Mouse (Mus musculus) CH12.LX (cell line): Measurements from ENCODE around the gene Arhgef2.

Experiments
- CTCF ChIP-seq, 2 experiments: IDR thresholded peaks in 1 of 2; conservative IDR thresholded peaks in 1 of 2; 2 replicates each; pipeline ENCODE4 v1.5.1; 2011 to 2012; ENCODE audit warnings: low read depth in 2 of 2, low read length in 2 of 2, improper control_type of control experiment in 1 of 2, inconsistent platforms in 1 of 2, mild to moderate bottlenecking in 1 of 2, moderate library complexity in 1 of 2
- E2F4 ChIP-seq: IDR thresholded peaks from 2 replicates; pipeline ENCODE4 v1.6.1; 2011; ENCODE audit warnings: low read depth, low read length, improper control_type of control experiment; ENCODE audit not compliant: insufficient replicate concordance
- EP300 ChIP-seq: IDR thresholded peaks from 2 replicates; pipeline ENCODE4 v1.6.1; 2011; ENCODE audit warnings: low read length, improper control_type of control experiment
- IRF4 ChIP-seq: IDR thresholded peaks from 2 replicates; pipeline ENCODE4 v1.6.1; 2014; ENCODE audit warnings: low read depth, mild to moderate bottlenecking, inconsistent platforms, low read length, improper control_type of control experiment
- MAZ ChIP-seq: IDR thresholded peaks from 2 replicates; pipeline ENCODE4 v1.6.1; 2012; ENCODE audit warnings: low read depth, mild to moderate bottlenecking, inconsistent platforms, low read length, improper control_type of control experiment, moderate library complexity
- TBP ChIP-seq: conservative IDR thresholded peaks from 2 replicates; pipeline ENCODE4 v1.6.1; 2011; ENCODE audit warnings: low read depth, low read length, improper control_type of control experiment
- TCF12 ChIP-seq: IDR thresholded peaks from 2 replicates; pipeline ENCODE4 v1.6.1; 2014; ENCODE audit warnings: low read depth, mild to moderate bottlenecking, inconsistent platforms, low read length, improper control_type of control experiment
- USF1 ChIP-seq: IDR thresholded peaks from 2 replicates; pipeline ENCODE4 v1.6.1; 2014; ENCODE audit warnings: low read depth, mild to moderate bottlenecking, inconsistent platforms, low read length, improper control_type of control experiment

GRCm38 (mm10) chr3:88622941-88623345, 17.2 kb downstream of the Arhgef2 start:
- TF ChIP-seq TBP (no peak), MAZ (peak; percentile 54; the same call in 1 of the 2 replicates), IRF4 (no peak), USF1 (no peak), E2F4 (no peak), CTCF (conservative IDR thresholded peaks at IDR 0.05 in 1 of 2, IDR thresholded peaks at IDR 0.05 in 1 of 2; ENCODE audit: low read depth in 2 of 2, low read length in 2 of 2) (no peak), TCF12 (peak; percentile 23; the same call in 1 of the 2 replicates), EP300 (no peak)
